Mouse (Mus musculus) lung, embryonic 16.5 days (tissue): ENCODE measurements at regions not wholly inside any gene's neighbourhood (a gene's known extent, or its start where the extent isn't known, plus 50 kb on each side); places are given as distances from the start of the nearest gene placed in this dataset.

Experiments used
- ATAC-seq: fragments of 200-750 bp; cut with Nextera tagmentation; 2 replicates; pipeline ENCODE4 v1.8.0; 2017; ENCODE audit warnings: low read depth, mild to moderate bottlenecking, moderate library complexity
- H3K27ac ChIP-seq: fragments of 300-500 bp; sonication (generic); 2 replicates; pipeline ENCODE4 v1.5.1; 2014; ENCODE audit warnings: mild to moderate bottlenecking, control low read depth, low read length
- H3K27me3 ChIP-seq: fragments of 300-500 bp; sonication (generic); 2 replicates; pipeline ENCODE4 v1.6.1; 2014; ENCODE audit warnings: low read depth, low read length, mixed read lengths; ENCODE audit not compliant: control insufficient read depth, insufficient read depth
- H3K36me3 ChIP-seq: fragments of 300-500 bp; sonication (generic); 2 replicates; pipeline ENCODE4 v1.6.1; 2014; ENCODE audit warnings: low read length; ENCODE audit not compliant: control insufficient read depth, insufficient read depth
- H3K4me1 ChIP-seq: fragments of 300-500 bp; sonication (generic); replicated peaks from 2 replicates; pipeline ENCODE4 v1.6.1; 2014; ENCODE audit warnings: low read length, mixed read lengths; ENCODE audit not compliant: control insufficient read depth, insufficient read depth
- H3K4me2 ChIP-seq: fragments of 300-500 bp; sonication (generic); 2 replicates; pipeline ENCODE4 v1.6.1; 2014; ENCODE audit warnings: low read depth, low read length, control low read depth
- H3K4me3 ChIP-seq: fragments of 300-500 bp; sonication (generic); 2 replicates; pipeline ENCODE4 v1.5.1; 2014; ENCODE audit warnings: mild to moderate bottlenecking, low read length, control low read depth
- H3K9ac ChIP-seq: fragments of 300-500 bp; sonication (generic); 2 replicates; pipeline ENCODE4 v1.6.1; 2014; ENCODE audit warnings: low read length, control low read depth
- H3K9me3 ChIP-seq: fragments of 300-500 bp; sonication (generic); 2 replicates; pipeline ENCODE4 v1.6.1; 2016; ENCODE audit warnings: low read length; ENCODE audit not compliant: control insufficient read depth
- WGBS: fragments of 180-500 bp; shearing (Covaris S2); extraction: QIAGEN DNeasy Blood & Tissue Kit; methylation state at CpG from one replicate; pipeline ENCODE4 v1.1.7; 2014; 5-methylcytosine and 5-hydroxymethylcytosine counted together

GRCm38 (mm10) chr16:87295727-87296126 is 58.3 kb upstream of the N6amt1 start:
- no peaks in the 10 kb centered on the region for H3K36me3 ChIP-seq
- no peaks in the 10 kb centered on the region for H3K4me1 ChIP-seq
- no peak overlapping the region for H3K4me3 ChIP-seq
- H3K27me3 ChIP-seq: no peaks in the 10 kb centered on the region
- H3K27ac ChIP-seq: no peak overlapping the region
- no peaks in the 10 kb centered on the region for H3K9me3 ChIP-seq
- 74% methylated on average over 5 of the region's 5 CpGs for WGBS
- no peak overlapping the region for H3K4me2 ChIP-seq
- ATAC-seq: no peak
- H3K9ac ChIP-seq: no peak overlapping the region

- Histone ChIP-seq H3K27ac (no peak overlapping the region), H3K9me3 (no peaks in the 10 kb centered on the region), H3K36me3 (no peaks in the 10 kb centered on the region), H3K9ac (no peak overlapping the region), H3K4me1 (no peaks in the 10 kb centered on the region), H3K4me3 (no peak overlapping the region), H3K4me2 (no peak overlapping the region), H3K27me3 (no peaks in the 10 kb centered on the region)
- 84% methylated on average over 1 of the region's 1 CpGs for WGBS
- no peak for ATAC-seq
Measured at GRCm38 (mm10) chr16:87292826-87293225, 61.2 kb upstream of the N6amt1 start.

GRCm38 (mm10) chr16:87291716-87292115 is 62.3 kb upstream of the N6amt1 start:
- no peaks in the 10 kb centered on the region for H3K27me3 ChIP-seq
- WGBS: 54% methylated on average over 2 of the region's 2 CpGs
- H3K9ac ChIP-seq: no peak overlapping the region
- ATAC-seq: no peak
- H3K4me1 ChIP-seq: no peaks in the 10 kb centered on the region
- H3K4me2 ChIP-seq: no peak overlapping the region
- no peak overlapping the region for H3K4me3 ChIP-seq
- no peaks in the 10 kb centered on the region for H3K9me3 ChIP-seq
- no peaks in the 10 kb centered on the region for H3K36me3 ChIP-seq
- H3K27ac ChIP-seq: no peak overlapping the region

- Histone ChIP-seq H3K36me3 (no peaks in the 10 kb centered on the region), H3K4me2 (no peak overlapping the region), H3K4me1 (no peaks in the 10 kb centered on the region), H3K4me3 (no peak overlapping the region), H3K9me3 (no peaks in the 10 kb centered on the region), H3K27ac (no peak overlapping the region), H3K27me3 (no peaks in the 10 kb centered on the region), H3K9ac (no peak overlapping the region)
- 64% methylated on average over 2 of the region's 2 CpGs for WGBS
- no peak for ATAC-seq
Measured at GRCm38 (mm10) chr16:87285639-87286038, 68.3 kb upstream of the N6amt1 start.

GRCm38 (mm10) chr16:87284835-87285510 is 69.0 kb upstream of the N6amt1 start:
- Histone ChIP-seq H3K27me3 (no peaks in the 10 kb centered on the region), H3K4me2 (no peak overlapping the region), H3K9ac (no peak overlapping the region), H3K4me3 (no peak overlapping the region), H3K9me3 (no peaks in the 10 kb centered on the region), H3K27ac (no peak overlapping the region), H3K4me1 (no peaks in the 10 kb centered on the region), H3K36me3 (no peaks in the 10 kb centered on the region)
- no peak for ATAC-seq
- 46% methylated on average over 7 of the region's 7 CpGs for WGBS

- no peak for ATAC-seq
- Histone ChIP-seq H3K4me2 (no peak overlapping the region), H3K9ac (no peak overlapping the region), H3K36me3 (no peaks in the 10 kb centered on the region), H3K9me3 (no peaks in the 10 kb centered on the region), H3K27ac (no peak overlapping the region), H3K4me3 (no peak overlapping the region), H3K4me1 (no peaks in the 10 kb centered on the region), H3K27me3 (no peaks in the 10 kb centered on the region)
- 55% methylated on average over 1 of the region's 1 CpGs for WGBS
Measured at GRCm38 (mm10) chr16:87278518-87278917, 75.5 kb upstream of the N6amt1 start.

- H3K27ac ChIP-seq: no peak overlapping the region
- no peak for ATAC-seq
- H3K27me3 ChIP-seq: no peaks in the 10 kb centered on the region
- H3K9me3 ChIP-seq: no peaks in the 10 kb centered on the region
- H3K4me3 ChIP-seq: no peak overlapping the region
- peaks cover 2% of the 10 kb centered on the region; the same call in 1 of the 2 replicates for H3K4me1 ChIP-seq
- no peak overlapping the region for H3K9ac ChIP-seq
- no peak overlapping the region for H3K4me2 ChIP-seq
- WGBS: 76% methylated on average over 5 of the region's 5 CpGs
- no peaks in the 10 kb centered on the region for H3K36me3 ChIP-seq
Measured at GRCm38 (mm10) chr16:87272363-87272762, 81.6 kb upstream of the N6amt1 start.

GRCm38 (mm10) chr16:87267954-87268804 is 85.8 kb upstream of the N6amt1 start:
- no peaks in the 10 kb centered on the region for H3K36me3 ChIP-seq
- no peaks in the 10 kb centered on the region for H3K27me3 ChIP-seq
- peaks cover 5% of the 10 kb centered on the region; the same call in 1 of the 2 replicates for H3K4me1 ChIP-seq
- H3K4me2 ChIP-seq: no peak overlapping the region
- no peak overlapping the region for H3K4me3 ChIP-seq
- 36% methylated on average over 9 of the region's 9 CpGs for WGBS
- peak overlapping the region; percentile 91 for H3K27ac ChIP-seq
- peak; percentile 84 for ATAC-seq
- no peak overlapping the region for H3K9ac ChIP-seq
- H3K9me3 ChIP-seq: no peaks in the 10 kb centered on the region

- Histone ChIP-seq H3K9me3 (no peaks in the 10 kb centered on the region), H3K36me3 (no peaks in the 10 kb centered on the region), H3K4me1 (peaks cover 9% of the 10 kb centered on the region; the same call in 1 of the 2 replicates), H3K4me3 (no peak overlapping the region), H3K27me3 (no peaks in the 10 kb centered on the region), H3K4me2 (no peak overlapping the region), H3K9ac (no peak overlapping the region), H3K27ac (peak overlapping the region; percentile 91)
- 78% methylated on average over 4 of the region's 4 CpGs for WGBS
- no peak for ATAC-seq
Measured at GRCm38 (mm10) chr16:87267517-87267916, 86.5 kb upstream of the N6amt1 start.
